Mouse (Mus musculus) CD4-positive helper T cell, adult 2 months (primary cell): ENCODE measurements around the gene Slc4a1ap.
"Not testable (repeated sequence)": the region's sequence is repeated elsewhere in the genome, so short reads cannot be mapped to it uniquely, and the experiment has no call there.

Experiments used
- DNase-seq: peaks from one replicate; pipeline ENCODE4 v3.0.0-alpha.2; 2012; ENCODE audit warnings: low read depth, missing footprints, low spot score

Slc4a1ap gene

DNA sequence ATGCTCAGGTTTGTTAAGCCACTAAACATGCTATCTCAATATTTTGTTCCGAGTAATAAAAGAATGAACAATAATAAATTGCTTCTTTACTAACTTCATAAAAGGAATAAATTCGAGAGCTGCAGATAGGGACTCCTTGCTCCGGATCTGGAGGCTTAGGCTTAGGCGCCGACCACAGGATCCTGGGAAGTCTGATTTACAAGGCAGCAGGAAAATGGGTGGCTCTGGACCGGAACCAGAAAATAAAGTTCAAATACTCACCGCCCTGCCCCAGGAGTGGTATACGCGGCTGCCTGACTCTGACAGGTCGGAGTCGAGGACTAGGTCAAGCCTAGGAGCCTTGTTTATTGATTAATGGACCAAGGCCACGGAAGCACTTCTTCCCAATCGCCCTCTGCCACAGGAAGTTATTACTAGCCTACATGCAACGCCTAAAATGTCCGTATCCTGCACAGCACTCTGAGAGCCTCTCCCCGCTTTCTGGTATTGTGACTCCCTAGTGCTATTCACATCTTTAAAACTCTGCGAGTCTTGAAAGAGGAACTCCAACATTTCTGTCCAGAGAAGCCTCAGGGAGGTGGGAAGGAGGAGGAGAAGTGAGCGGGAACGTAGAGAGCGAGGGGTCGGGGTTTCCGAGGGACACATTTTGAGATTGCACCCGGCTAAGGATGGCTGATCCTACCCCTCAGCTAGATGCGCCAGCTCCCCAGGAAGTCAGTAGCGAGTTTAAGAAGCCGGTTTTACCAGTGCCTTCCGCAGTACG is at the start of gene Slc4a1ap:
Slc4a1ap (plus strand) TSS at position 642 of the 763 bp plus-strand sequence.
- DNase-seq, result peak; percentile 89

DNA sequence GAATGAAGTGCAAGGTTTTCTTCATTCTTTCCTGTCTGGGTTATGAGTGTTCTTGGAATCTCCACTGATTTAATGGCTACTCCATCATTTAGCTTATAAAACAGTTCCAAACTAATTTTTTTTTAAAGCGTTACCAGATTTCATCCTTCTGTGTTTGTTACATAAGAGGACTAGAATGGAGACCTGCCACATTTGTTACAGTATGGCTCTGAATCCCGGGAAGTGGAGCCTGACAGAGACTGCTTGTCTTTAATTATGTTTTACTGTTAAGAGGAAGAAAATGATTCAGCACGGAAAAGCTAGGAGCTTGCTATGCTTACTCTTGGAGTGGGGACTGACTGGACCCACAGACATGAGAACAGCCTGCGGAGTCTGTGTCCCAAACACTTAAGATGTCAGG is 46.3 kb upstream of the Slc4a1ap start:
- no peak for DNase-seq

DNA sequence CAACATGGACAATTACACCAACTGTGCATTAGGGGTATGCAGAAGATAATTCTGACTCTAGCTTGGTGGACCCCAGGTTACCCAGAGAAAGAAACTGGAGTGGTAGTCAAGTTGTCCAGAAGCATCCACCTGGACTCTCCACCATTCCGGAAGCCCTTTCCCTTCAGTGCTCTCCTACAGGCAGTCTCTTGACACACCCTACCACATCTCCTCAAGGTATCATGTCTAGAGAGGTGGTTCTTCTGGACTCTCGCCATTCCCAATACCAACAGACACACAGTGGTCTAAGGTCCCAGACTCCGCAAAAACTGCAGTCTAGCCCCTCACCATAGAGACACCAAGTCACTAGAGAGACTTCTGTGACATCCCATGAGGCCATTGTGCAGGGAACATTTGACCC is 41.4 kb upstream of the Slc4a1ap start, which contains the start of gene 4930548H24Rik:
4930548H24Rik (plus strand) TSS at position 301 of the 400 bp plus-strand sequence.
- DNase-seq, result no peak

DNA sequence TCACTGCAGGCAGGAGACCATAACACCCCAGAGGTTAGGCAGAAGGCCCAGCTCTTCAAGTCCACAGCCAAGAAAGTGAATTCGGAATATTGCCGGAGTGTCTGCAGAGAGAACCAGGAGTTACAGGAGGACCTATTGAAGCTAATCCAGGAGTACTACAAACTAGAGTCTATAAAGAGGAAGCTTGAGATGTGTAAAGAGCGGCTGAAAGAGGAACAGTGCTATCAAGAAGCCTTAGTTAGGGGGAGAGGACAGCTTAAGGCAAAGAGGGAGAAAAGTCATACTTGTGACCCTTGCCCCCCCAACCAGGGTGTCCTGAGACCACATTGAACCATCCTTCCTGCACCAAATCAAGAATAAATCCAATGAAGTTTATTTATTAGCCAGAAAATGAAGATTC is 38.9 kb upstream of the Slc4a1ap start:
- no peak for DNase-seq

DNA sequence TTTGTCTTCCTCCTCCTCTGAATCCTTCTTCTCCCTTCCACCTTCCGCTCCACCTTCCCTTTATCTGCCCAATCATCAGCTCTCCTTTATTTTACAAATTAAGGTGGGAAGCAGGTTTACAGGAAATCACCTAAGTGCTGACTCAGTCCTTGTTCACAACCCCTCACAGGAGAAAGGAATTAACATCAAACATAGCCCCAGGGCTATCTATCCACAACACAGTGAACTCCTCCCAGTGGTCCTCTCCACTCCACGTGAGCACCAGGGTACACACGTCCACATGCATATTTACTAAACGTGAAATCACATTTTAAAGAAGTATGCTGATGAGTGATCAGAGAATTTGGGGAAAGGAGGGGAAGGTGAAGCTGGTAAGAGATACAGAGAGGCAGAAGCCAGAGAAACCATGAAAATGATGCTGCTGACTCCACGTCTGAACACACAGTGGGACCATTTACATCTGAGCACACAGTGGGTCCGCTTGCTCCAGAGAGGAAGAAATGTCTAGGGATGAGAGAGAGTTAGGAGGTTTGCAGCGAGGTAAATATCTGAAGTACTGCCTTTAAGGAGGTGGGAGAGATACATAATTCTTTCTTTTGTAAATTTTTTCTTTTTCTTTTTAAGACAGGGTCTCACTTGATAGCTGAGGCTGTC is 37.6 kb upstream of the Slc4a1ap start:
- DNase-seq, result no peak

DNA sequence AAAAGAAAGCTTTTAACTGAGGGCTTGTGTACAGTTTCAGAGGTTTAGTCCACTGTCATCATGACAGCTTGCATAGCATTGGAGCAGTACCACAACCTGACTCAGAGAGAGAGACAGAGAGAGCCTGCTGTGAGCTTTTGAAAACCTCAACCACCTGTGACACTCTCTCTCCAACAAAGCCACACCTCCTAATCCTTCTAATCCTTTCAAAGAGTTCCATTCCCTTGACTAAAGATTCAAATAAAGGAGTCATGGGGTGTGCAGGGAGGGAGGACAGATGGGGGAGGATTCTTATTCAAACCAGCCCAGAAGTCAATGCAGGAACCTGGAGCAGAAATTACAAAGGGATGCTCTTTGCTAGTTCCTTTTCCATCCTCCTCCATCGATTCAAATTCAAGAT is 34.8 kb upstream of the Slc4a1ap start:
- DNase-seq, result no peak

DNA sequence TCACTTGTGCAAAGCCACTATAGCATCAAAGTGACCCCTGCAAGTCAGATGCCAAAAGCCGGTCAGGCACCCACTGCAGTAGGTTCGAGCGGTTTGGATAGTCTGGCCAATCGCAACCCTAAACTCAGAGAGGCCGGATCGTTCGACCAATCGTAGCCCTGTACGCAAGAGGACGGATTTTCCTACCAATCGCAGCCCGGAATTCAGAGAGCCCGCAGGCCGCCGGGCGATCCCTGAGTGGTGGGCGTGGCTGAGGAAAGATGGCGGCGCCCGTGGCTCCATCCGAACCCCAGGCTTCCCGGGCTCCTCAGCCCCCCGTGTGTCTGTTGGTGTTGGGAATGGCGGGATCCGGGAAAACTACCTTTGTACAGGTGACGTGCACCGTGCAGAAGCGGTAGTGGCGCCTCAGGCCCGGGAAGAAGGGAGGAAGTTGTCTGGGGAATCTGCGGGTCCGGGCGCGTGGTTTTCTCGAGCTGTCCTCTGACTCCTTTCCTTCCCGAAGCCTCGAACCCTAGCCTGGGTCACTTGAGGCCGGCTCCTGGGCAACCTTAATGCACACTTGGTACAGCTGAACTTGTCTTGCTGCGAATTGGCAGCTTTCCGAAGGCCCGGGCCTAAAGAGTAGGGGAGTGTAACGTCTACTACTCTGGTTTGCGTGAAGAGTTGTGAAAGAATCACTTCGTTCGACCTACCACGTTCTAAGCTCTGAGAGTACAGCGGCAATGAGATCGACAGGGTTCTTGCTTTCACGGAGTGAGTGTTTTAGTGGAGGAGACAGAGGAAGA is 32.1 kb upstream of the Slc4a1ap start, which contains the start of gene Gpn1:
Gpn1 (plus strand) TSS at position 229 of the 785 bp plus-strand sequence.
- DNase-seq, result peak; percentile 88

DNA sequence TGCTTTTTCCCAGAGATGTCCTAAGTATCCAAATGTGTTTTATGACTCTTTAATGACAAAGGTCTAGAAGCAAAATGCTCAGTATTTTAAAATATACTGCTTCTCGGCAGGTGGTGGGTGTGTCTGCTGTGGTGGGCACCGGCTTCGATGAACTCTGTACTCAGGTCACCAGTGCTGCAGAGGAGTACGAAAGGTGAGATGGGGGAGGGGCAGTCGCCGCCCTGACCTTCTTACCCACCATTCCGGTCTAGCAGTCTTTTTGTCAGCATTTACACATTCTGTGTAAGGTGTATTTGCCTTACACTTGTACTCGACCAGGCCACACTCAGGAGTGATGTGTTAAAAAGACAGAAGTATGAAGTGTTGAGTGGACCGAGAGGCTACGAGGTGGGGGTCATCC is 22.0 kb upstream of the Slc4a1ap start:
- DNase-seq, result no peak

DNA sequence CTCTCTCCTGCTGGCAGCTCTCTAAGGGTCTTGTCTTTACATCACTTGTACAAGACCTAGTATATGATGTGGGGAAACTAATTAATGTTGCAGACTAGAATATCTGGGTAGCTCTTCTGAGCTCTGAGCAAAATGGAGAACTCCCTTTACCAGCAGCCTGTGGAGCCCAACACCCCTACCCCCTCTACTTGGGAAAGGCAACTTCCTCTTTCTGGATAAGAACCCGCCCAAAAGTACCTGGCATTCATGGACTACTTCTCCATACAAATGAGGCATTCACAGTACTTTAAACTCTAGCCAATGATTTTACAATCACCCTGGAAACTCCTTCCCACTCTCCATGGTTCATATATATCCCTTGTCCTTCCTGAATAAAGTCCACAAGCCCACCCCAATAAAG is 14.3 kb upstream of the Slc4a1ap start:
- no peak for DNase-seq

DNA sequence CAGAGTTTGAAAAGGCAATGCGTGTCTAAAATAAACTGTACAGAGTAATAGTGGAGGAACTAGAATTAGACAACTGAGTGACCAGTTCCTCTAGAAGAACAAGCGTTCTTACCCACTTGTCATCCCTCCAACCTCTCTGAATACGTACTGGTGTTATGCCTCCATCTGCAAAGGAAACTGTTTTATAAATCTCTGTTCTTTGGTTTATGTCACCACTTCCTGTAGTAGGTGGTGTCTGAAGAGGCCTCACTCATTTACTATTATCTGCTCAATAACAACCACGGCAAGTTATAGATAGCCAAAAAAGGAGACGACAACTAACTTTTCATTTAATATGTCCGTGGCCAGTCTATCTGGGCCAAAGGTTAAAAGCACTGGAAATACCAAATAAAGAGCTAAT is 6.2 kb upstream of the Slc4a1ap start:
- peak; percentile 42 for DNase-seq

DNA sequence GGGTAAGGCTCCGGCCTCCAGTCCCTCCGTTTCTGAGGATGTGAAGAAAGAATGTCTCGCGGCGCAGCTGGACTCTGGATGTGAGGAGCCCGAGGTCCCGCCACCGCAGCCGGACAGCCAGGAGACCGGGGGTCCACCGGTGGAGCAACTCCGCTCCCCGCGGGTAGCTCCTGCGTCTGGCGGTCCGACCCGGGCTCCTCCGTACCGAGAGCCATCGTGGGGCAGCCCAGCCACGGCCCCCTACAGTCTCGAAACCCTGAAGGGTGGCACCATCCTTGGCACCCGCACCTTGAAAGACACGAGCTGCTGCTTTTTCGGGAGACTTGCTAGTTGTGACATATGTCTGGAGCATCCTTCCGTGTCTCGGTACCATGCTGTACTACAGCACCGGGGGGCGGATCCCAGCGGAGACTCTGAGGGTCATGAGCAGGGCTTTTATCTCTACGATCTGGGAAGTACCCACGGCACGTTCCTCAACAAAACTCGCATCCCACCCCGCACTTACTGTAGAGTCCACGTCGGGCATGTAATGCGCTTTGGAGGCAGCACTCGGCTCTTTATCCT is 404 bp downstream of the Slc4a1ap start:
- DNase-seq, result no peak

DNA sequence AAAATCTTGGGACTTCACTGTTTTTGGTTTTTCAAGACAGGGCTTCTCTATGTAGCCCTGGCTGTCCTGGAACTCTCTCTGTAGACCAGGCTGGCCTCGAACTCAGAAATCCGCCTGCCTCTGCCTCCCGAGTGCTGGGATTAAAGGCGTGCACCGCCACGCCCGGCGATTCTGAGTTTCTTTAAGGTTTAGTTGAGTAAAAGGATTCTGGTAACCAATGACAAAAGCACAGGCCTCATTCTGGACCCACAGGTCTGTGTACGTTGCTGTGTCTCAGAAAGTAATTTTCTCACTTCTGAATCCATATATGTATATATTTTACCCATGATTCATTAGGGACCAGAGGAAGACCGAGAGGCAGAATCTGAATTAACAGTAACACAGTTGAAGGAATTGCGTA is 912 bp downstream of the Slc4a1ap start, which contains the start of gene Supt7l:
Supt7l (minus strand) TSS at position 101 of the 400 bp plus-strand sequence.
- not testable (repeated sequence) for DNase-seq

DNA sequence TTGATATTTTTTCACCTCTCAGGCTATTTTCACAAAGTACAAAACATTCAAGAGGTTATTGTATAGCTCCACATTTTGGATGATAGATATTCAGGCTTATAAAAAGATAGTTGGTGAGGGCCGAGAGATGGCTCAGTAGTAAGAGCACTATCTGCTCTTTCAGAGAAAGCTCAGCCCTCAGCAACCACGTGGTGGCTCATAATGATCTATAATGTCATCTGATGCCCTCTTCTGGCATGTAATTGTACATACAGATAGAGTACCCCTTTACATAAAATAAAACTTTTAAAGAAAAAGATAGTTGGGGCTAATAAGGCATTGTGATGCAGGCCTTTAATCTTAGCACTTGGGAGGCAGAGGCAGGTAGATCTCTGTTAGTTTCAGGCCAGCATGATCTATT is 1.8 kb downstream of the Slc4a1ap start:
- DNase-seq, result peak; percentile 39

DNA sequence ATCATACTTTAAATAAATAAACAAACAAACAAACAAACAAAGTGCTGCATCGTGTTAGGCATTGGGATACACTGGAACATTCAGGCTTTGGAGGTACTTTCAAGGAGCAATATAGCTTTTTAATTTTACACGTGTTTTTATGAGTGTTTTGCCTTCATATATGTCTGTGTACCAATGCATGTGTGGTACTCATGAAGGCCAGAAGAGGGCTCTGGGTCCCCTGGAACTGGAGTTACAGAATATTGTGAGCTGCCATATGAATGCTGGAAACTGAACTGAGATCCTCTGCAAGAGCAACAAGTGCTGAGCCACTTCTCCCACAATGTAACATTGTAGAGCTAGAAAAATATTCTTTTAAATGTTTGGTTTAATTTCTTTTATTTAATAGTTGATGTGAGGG is 8.4 kb downstream of the Slc4a1ap start:
- DNase-seq, result no peak

DNA sequence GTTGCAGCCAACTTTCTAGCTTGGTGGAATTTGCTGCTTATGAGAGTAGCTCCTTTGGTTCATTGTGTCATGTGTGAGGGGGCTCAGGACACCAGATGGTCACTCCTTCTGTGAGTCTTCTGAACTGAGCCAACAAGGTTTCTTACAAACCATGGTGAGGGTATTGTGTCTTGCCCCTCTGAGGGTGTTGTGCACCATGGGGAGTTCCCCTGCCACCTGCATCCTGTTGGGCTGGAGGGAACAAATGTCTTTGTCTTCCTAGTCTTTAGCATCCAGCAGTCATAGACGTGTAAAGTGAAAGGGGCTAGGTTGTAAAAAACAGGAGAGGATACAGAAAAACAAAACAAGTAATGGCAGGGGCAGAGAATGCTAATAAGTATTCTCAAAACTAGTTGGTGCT is 32.6 kb downstream of the Slc4a1ap start:
- no peak for DNase-seq

DNA sequence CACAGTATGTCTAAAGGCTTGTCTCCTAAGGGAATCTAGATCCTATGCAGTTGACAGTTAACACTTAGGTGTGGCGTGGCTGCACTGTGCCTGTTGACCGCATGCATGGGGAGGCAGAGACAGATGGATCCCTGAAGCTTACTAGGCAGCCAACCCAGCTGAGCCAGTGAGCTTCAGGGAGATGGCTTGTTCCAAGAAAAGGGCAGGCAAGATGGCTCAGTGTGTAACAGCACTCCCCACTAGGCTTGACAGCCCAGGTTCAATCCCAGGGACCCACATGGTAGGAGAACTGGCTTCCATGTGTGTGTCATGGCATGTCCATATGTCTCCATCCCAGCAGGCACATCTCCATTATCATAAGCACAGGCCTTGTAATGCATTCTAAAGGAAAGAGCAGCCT is 33.6 kb downstream of the Slc4a1ap start:
- DNase-seq, result no peak

DNA sequence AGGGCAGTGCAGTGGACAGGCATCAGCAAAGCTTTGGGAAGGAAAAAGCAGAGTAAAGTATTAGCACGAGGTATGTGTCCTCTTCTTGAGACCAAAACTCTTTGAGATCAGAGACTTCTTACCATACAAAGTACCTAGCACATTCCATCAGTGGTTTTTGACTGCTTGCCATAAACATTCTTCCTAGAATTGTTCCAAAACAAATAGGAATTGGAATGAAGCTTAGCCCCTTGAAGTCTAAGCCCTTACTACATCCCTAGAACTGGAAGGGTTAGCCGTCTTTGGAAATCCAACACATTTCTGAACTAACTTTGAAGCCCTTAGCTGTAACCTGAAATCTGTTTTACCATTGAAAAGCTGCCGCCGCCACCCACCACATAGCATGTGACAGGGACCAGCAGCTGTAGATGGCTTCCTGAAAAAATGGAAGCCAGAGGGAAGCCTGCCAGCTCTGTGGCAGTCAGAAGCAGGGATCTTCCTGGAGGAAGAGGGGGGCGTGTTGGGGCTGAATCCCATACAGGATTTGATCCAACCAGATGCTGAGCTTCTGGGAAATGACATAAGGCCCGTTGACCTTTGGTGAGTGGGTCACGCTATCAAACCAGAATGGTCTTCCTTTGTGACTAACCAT is 35.4 kb downstream of the Slc4a1ap start:
- DNase-seq, result no peak

DNA sequence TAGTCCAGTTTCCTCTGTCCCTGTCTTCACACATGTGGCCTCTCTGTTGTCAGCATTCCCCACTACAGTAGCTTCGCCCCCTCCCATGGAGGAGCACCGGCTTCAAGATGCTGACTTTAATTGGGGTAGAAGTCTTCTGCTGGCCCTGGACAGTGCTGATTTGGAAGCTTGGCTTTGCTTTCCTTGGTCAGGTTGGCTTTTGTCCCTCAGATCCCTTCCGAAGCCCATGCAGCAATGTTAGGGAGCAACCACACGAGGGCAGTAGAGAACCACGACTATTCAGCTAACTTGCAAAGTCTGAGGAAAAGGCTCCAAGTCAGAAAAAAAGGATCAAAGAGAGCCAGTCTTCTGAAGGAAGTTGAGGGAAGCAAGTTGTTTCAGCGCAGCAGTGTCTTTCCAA is 36.7 kb downstream of the Slc4a1ap start:
- DNase-seq, result peak; percentile 65

DNA sequence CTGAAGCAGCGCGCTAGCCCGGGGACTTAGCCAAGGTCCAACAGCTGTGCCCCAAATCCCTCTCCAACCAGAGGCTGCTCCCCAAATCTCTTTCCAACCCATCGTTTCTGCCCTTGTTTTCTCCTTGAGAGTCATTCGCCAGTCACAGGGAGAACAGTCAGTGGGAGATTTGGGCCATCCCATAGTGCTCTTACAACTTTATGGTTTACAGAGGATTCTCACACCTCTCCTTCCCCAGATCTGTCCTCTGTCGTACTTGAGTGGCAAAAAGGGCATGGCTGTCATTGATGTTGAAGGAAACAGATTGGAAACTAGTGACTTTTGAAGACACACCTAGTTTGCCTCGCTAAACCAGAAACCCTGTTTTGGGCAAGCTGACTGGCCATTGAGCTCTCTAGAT is 37.1 kb downstream of the Slc4a1ap start:
- DNase-seq, result no peak

DNA sequence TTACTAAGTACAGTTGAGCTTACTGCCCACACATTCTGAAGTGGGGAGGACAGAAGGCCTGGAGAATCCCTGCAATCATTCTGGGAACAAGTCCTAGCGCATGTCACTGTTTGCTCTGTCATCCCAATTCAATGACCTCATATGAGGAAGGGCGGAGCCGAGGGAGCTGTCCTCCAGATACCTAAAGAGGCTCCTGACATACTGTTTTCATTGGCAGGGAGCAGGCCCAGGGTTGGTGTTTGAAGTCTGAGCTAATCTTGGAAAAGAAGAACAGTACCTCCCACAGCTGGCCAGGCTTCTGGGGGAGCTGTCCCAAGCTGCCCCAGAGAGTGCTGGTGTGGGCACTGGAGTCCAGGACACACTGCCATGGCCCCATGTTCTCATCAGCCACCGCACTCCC is 38.2 kb downstream of the Slc4a1ap start:
- no peak for DNase-seq

DNA sequence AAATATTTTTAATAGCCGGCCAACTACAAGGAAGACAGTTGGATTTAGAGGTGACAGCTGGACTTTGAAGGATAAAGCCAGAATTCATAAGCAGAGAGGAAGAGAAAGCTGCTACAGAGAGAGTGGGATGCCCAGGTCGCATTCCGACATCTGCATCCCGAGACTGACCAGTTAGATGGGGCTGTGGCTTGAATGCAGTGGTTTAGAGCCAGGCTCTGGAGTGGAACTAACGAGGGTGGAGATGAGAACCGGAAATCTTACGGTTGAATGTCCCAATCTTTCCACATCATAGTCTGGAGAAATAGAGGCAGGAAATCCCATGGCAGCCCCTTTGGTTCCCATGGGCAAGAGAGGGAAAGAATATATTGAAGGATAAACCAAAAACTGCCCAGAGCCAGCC is 39.2 kb downstream of the Slc4a1ap start:
- no peak for DNase-seq
